Mouse (Mus musculus) adrenal gland, postnatal 4 days (tissue): ENCODE measurements around the gene Cib3. TPM values are rescaled to one million over a fixed set of nuclear protein-coding genes. Genes with fewer than 3 reads are reported as not detected.

Experiments
- DNase-seq, 2 experiments: peaks; one replicate each; pipeline ENCODE4 v3.0.0; 2021 to 2022; ENCODE audit warnings: low spot score in 2 of 2, mixed read lengths in 2 of 2
- total RNA-seq, 2 experiments: library from RNA; stranded (reverse); gene quantifications; 2 replicates each; pipeline ENCODE4 v1.2.3; 2021

The Cib3 gene
- total RNA-seq, 2 experiments from 2014 or later: not detected

- no peak for DNase-seq
Measured at GRCm38 (mm10) chr8:72210710-72211109, 1.9 kb downstream of the Cib3 start.

- no peak for DNase-seq
Measured at GRCm38 (mm10) chr8:72210222-72210621, 2.4 kb downstream of the Cib3 start.

DNA sequence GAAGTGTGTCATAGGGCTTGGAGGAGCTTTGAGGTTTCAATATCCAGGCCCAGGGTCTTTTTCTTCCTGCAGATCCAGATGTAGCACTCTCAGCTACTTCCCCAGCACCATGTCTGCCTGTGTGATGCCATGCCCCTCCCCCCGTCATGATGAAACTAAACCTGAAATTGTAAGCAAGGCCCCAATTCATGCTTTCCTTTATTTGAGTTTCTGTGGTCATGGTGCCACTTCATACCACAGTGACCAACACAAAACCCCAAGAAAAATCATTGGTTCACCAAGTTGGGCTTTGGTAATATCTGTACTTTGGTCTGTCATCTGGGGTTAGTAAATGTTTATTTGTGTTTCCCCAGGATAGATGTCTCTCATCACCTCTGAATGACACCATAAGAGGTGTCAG lies 4.1 kb downstream of the Cib3 start:
- no peak for DNase-seq

GRCm38 (mm10) chr8:72197997-72198396 lies 14.6 kb downstream of the Cib3 start:
- no peak for DNase-seq

DNA sequence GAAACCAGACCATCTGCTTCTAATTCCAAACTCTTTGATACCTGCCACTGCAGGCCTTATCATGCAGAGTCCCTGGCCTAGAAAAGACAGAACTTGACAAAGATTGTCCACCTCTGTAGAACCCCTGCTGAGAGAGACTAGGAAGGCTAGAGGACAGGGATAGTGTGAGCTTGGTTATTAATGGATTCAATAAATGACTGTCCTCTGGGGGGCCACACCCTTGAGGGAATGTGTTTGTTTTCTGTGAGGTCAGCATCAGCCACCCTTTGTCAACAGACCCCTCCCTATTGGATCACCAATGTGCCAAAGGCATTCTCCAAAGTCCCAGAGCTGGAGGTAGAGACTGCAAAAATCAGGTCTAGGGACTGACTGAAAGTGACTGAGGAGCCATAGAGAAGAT lies 20.6 kb downstream of the Cib3 start:
- DNase-seq: no peak

DNA sequence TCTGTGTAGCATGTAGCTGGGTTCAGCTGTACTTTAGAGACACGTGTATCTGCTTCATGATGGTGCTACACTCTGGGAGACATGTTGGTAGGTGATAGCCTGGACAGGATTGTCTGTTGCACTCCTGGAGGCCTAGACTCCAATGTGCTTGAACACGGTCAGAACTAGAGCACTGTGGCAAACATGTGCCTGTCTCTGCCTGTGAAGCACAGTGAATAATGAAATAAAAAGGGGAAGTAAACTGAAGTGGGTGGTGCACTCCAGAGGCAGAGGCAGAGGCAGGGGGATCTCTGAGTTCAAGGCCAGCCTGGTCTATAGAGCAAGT lies 22.5 kb downstream of the Cib3 start:
- DNase-seq: no peak

DNA sequence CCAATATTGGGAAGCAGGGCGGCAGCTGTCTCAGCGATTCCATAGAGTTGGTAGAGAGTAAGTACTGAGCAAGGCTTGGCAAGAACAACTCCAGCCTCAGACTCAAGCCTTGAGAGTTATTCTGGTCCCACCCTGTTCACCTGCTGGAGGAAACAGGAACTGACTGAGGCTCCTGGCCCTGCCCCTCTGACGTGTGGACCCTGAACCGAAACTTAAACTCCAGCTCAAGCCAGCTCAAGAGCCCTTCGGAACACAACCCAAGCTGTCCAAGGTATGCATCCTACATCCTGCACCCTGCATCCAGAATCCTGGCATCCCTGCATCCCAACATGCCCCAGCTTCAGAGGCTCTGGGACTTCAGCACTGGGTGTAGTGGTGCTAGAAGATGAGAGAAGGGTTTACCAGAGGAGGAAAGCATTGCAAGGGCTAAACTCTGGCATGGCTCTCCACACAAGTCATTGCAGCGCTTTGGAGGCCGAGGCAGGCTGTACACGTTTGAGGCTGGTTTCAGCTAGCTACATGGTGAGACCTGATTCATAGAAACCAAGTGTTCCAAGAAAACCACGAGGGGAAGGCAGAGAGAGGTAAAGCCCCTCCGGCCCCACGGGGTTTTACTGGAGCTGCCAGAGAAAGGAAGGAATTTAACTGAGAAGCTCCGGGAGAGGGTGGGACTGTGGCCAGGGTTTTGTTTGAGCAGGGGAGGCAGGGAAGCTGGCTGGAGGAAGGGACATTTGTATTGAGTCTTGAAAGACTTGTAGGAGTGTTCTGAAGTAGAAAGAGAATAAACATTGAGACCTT lies 23.0 kb downstream of the Cib3 start, which contains the start of gene Hsh2d:
Gene Hsh2d, plus strand, starts transcription at position 222 of the 798 bp plus-strand sequence.
- DNase-seq: no peak

DNA sequence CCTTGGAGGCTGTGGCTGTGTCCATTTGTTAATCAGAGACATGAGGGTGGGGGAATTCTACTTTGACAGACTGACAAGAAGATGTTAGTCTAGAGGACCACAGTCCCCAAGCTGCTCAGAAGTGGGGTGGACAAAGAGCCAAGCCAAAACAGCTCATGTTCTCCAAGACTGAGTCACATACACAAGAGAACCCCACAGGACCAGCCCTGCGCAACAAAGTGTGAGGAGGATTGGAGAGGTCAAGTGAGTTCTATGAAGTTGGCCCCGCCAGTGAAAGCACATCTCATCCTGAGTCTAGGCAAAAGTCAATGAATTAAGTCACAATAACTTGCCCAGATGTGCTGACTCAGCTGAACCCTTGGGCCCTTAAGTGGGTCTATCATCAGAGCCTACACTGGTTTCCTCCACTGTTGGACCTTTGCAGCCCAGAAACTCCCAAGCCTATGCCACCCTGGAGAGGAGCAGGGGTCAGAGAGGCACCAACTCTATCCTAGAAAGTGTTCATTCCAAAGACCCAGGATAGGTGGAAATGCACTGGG lies 24.8 kb downstream of the Cib3 start:
- no peak for DNase-seq

DNA sequence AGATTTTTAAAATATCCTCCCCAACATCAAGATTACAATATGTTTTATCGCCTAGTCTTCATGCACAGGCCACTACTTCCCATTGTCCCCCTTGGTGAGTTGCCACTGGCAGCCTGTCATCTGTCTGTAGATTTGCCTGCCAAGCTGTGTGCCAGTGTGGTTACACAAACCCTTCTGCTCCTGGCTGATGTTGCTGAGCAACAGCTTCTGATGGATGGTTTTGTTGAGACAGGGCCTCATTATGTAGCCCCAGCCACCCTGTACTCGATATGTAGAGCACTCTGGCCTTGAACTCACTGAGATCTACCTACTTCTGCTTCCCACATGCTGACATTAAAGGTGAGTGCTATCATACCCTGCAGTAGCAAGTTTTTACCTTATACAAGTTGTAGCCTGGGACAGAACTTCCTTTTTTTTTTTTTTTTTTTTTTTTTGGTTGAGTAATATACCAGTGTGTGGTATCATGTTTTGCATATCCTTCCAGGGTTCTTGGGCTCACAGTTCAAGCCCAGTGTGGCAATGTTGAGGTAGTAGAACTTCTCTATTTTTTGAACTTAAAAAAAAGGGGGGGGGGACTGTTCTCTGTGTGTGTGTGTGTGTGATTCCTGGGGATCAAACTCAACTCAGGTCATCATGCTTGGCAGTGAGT lies 29.0 kb downstream of the Cib3 start:
- no peak for DNase-seq

DNA sequence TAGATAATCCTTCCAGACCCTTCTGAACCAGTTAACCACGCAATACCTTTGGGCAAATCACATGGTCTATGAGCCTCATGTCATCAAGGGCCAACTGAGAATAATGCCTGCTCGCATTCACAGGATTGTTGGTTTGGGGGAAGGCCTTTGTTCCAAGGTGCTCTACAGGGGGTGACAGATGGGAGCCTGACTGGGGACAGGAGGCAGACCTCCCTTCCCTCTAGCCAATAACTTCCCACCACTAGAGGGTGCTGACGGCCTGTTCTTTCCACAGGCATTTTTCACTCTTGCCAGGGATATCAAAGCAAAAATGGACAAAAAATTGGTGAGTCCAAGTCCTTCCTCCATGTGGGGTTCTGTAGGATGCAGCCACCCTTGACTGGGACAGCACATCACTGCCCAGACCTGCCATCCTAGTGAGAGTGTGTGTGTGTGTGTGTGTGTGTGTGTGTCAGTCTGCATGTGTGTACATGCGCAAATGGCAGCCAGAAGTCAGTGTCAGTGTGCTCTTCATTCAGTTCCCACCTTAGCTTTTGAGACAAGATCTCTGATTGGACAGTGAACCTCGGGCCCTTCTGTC lies 35.2 kb downstream of the Cib3 start:
- DNase-seq: peak; percentile 20 to 46

- DNase-seq: no peak
Measured at GRCm38 (mm10) chr8:72169681-72170249, 42.9 kb downstream of the Cib3 start.

DNA sequence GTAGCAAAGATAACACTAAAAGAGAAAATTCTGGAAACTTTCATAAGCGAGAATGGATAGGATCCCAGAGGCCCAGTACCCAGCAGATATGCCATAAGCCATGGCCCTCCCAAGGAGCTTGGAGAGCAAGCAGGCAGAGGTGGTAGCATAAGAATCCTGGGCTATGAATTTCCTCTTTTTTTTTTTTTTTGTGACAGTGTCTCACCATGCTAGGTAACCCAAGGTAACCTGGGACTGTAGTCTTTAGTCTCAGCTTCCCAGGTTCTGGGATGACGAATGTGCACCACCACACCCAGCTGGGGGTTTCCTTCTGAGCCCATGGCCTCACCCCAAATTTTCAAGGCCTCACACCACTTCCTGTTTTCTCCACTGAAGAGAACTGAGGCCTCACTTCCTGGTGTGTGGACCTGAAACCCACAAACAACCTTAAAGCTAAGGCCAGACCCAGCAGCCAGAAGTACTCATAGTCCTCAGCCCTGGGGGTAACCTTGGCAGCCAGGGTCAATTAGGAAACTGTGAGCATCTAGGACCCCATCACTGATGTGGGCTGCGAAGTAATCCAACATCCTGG lies 43.5 kb downstream of the Cib3 start:
- no peak for DNase-seq

- no peak for DNase-seq
Measured at GRCm38 (mm10) chr8:72162821-72163220, 49.8 kb downstream of the Cib3 start.

GRCm38 (mm10) chr8:72160707-72161697 lies 51.6 kb downstream of the Cib3 start, which contains the start of gene Rab8a:
TSS of gene Rab8a (plus strand) at chr8:72161200.
- peak; percentile 99 to 100 for DNase-seq

DNA sequence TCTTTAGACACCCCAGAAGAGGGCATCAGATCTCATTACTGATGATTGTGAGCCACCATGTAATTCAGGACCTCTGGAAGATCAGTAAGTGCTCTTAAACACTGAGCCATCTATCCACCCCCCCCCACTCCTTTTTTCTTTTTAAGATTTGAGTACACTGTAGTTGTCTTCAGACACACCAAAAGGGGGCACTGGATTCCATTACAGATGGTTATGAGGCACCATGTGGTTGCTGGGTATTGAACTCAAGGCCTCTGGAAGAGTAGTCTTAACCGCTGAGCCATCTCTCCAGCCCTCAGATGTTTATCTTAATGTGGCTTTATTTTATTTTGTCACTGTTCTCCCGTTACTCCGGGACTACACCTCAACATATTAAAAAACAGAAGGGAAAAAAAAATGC lies 52.6 kb downstream of the Cib3 start:
- DNase-seq: no peak

GRCm38 (mm10) chr8:72158726-72159125 lies 53.9 kb downstream of the Cib3 start:
- no peak for DNase-seq

DNA sequence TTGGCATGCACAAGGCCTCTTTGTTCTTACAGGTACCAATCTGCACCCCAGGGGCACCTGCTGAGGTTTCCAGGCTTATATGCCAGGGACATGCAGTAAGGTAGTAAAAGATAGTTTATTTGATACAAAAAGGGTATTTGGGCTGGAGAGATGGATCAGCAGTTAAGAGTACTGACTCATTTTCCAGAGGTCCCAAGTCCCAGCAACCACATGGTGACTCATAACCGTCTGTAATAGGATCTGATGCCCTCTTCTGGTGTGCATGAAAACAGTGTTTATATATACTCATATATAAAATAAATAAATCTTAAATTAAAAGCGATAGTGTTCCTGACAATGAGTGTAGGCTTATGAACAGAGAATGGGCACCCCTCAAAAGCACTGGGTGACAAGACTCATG lies 54.5 kb downstream of the Cib3 start:
- no peak for DNase-seq
